ENCODE assay signal across 8 mouse cellular contexts in genomic region chr17:84272557-84273261, GRCm38 (mm10).
A peak's percentile ranks its signal among the peaks of the same experiment; 100 is the strongest.
DNase-seq lines count a peak whose midpoint lies in the region; ATAC-seq and TF ChIP-seq lines count a peak whose summit lies in the region.

No protein-coding gene starts in this region.

- no peaks in the 10 kb centered on the region for H3K36me3 ChIP-seq in thymus, adult 2 months (ENCODE audit: control insufficient read depth, insufficient read depth, low read length)
- no peaks in the 10 kb centered on the region for H3K36me3 ChIP-seq in intestine, embryonic 15.5 days

- no peak for ATAC-seq in intestine, embryonic 15.5 days

- WGBS in thymus, adult 2 months: 24% methylated on average over 5 of the region's 5 CpGs
- 45% methylated on average over 5 of the region's 5 CpGs for WGBS in intestine, embryonic 15.5 days

- TF ChIP-seq POLR2A in thymus, adult 2 months (IDR thresholded peaks at IDR 0.05; ENCODE audit: control insufficient read depth, extremely low read depth, insufficient read depth, low read length, poor library complexity): no peak

- H3K4me1 ChIP-seq in thymus, adult 2 months (replicated peaks; ENCODE audit: control insufficient read depth, insufficient read depth, low read length): peaks cover 36% of the 10 kb centered on the region
- 0 out of 2 replicates have a peak, but pooled peaks cover 14% of the 10 kb centered on the region for H3K4me1 ChIP-seq in intestine, embryonic 15.5 days (replicated peaks)

- peak overlapping the region; percentile 88 for H3K27ac ChIP-seq in thymus, adult 2 months (ENCODE audit: control insufficient read depth, insufficient read depth, low read length)
- 0 out of 2 replicates have a peak overlapping the region, but pooled peaks have one; percentile 24 for H3K27ac ChIP-seq in intestine, embryonic 15.5 days

- H3K27me3 ChIP-seq in thymus, adult 2 months (ENCODE audit: control insufficient read depth, insufficient read depth, low read length): no peaks in the 10 kb centered on the region
- no peaks in the 10 kb centered on the region for H3K27me3 ChIP-seq in intestine, embryonic 15.5 days (replicated peaks)

- intact Hi-C loops in heart, postnatal 36 days (cut with DNase I): no loop called here
- intact Hi-C loops in gastrocnemius, postnatal 14 days (cut with DNase I; ENCODE audit: low total_unique reads): no loop called here

- no peak overlapping the region for H3K4me3 ChIP-seq in thymus, adult 2 months (ENCODE audit: control insufficient read depth, insufficient read depth, low read length)
- H3K4me3 ChIP-seq in intestine, embryonic 15.5 days (replicated peaks): no peak overlapping the region

- H3K9ac ChIP-seq in intestine, embryonic 15.5 days: no peak overlapping the region

- DNase-seq in heart, adult 11 months: peak; percentile 95
- DNase-seq in heart, postnatal 36 days: no peak
- peak; percentile 23 for DNase-seq in thymus, adult 2 months
- no peak for DNase-seq in thymus, adult 18-20 months
- DNase-seq in right cerebral cortex, postnatal 25 days: peak; percentile 57
- no peak for DNase-seq in gastrocnemius, postnatal 14 days
- no peak for DNase-seq in ovary, adult 18-20 months (ENCODE audit: low spot score)

- no peak overlapping the region for H3K4me2 ChIP-seq in intestine, embryonic 15.5 days (replicated peaks)

- H3K9me3 ChIP-seq in intestine, embryonic 15.5 days: no peaks in the 10 kb centered on the region

- no peak for TF ChIP-seq CTCF in thymus, adult 2 months (IDR thresholded peaks at IDR 0.05; ENCODE audit: borderline replicate concordance, control insufficient read depth, extremely low read depth, insufficient read depth, low read length, poor library complexity)

Comparison
In these comparisons a context has a peak if more than half of its experiments do, and no peak if none do; other contexts are left out.
1. DNase-seq: peak in heart, adult 11 months (single experiment), thymus, adult 2 months (single experiment) and right cerebral cortex, postnatal 25 days (single experiment); none in heart, postnatal 36 days (0 of 2), thymus, adult 18-20 months (0 of 2), gastrocnemius, postnatal 14 days (single experiment) and ovary, adult 18-20 months (single experiment).